Mouse (Mus musculus) cerebellum, adult 9-10 months (tissue): ENCODE results near the gene Ubl5.
A peak's percentile ranks its signal among the peaks of the same experiment; 100 is the strongest.
"Not testable (repeated sequence)": the region's sequence is repeated elsewhere in the genome, so short reads cannot be mapped to it uniquely, and the experiment has no call there.

Experiments used
- DNase-seq: peaks from one replicate; pipeline ENCODE4 v3.0.0; 2022

Ubl5 gene

GRCm38 (mm10) chr9:20642101-20642895, at the start of gene Ubl5:
Gene Ubl5, plus strand, starts transcription at chr9:20642878.
- DNase-seq = no peak

- DNase-seq = no peak
Observed at GRCm38 (mm10) chr9:20601270-20601669, 41.4 kb upstream of the Ubl5 start.

- DNase-seq = no peak
Observed at GRCm38 (mm10) chr9:20606269-20606668, 36.4 kb upstream of the Ubl5 start.

GRCm38 (mm10) chr9:20607100-20607974, 35.3 kb upstream of the Ubl5 start:
- DNase-seq = peak; percentile 88

GRCm38 (mm10) chr9:20609831-20610464, 32.7 kb upstream of the Ubl5 start:
- no peak for DNase-seq

- no peak for DNase-seq
Observed at GRCm38 (mm10) chr9:20611976-20612375, 30.7 kb upstream of the Ubl5 start.

- no peak for DNase-seq
Observed at GRCm38 (mm10) chr9:20616685-20617084, 26.0 kb upstream of the Ubl5 start.

- DNase-seq = no peak
Observed at GRCm38 (mm10) chr9:20631332-20631731, 11.3 kb upstream of the Ubl5 start.

- not testable (repeated sequence) for DNase-seq
Observed at GRCm38 (mm10) chr9:20635676-20636075, 7.0 kb upstream of the Ubl5 start.

- DNase-seq = no peak
Observed at GRCm38 (mm10) chr9:20636256-20636655, 6.4 kb upstream of the Ubl5 start.

GRCm38 (mm10) chr9:20636790-20637189, 5.9 kb upstream of the Ubl5 start:
- no peak for DNase-seq

GRCm38 (mm10) chr9:20638552-20638951, 4.1 kb upstream of the Ubl5 start:
- DNase-seq = no peak

GRCm38 (mm10) chr9:20639486-20639885, 3.2 kb upstream of the Ubl5 start:
- no peak for DNase-seq

- DNase-seq = no peak
Observed at GRCm38 (mm10) chr9:20641501-20641900, 1.2 kb upstream of the Ubl5 start.

GRCm38 (mm10) chr9:20642896-20643466, 303 bp downstream of the Ubl5 start:
- no peak for DNase-seq

- no peak for DNase-seq
Observed at GRCm38 (mm10) chr9:20643781-20644180, 1.1 kb downstream of the Ubl5 start.

GRCm38 (mm10) chr9:20644360-20645081, 1.8 kb downstream of the Ubl5 start, which contains the start of gene Fbxl12:
Gene Fbxl12, minus strand, starts transcription at chr9:20644767.
- DNase-seq = peak; percentile 78

GRCm38 (mm10) chr9:20645121-20645520, 2.4 kb downstream of the Ubl5 start:
- DNase-seq = no peak

- DNase-seq = peak; percentile 99
Observed at GRCm38 (mm10) chr9:20651602-20652259, 9.1 kb downstream of the Ubl5 start, which contains the start of gene Pin1. Gene Pin1, plus strand, starts transcription at chr9:20652095.

- DNase-seq = no peak
Observed at GRCm38 (mm10) chr9:20652260-20652658, 9.6 kb downstream of the Ubl5 start.

GRCm38 (mm10) chr9:20653859-20654258, 11.2 kb downstream of the Ubl5 start:
- no peak for DNase-seq

- DNase-seq = no peak
Observed at GRCm38 (mm10) chr9:20657546-20657945, 14.9 kb downstream of the Ubl5 start.
